Mouse (Mus musculus) fat pad, adult 2 months (tissue): ENCODE measurements around the gene Zfp960.
"Not testable (repeated sequence)": the region's sequence is repeated elsewhere in the genome, so short reads cannot be mapped to it uniquely, and the experiment has no call there.

Experiments
- DNase-seq: peaks from one replicate; pipeline ENCODE4 v3.0.0-alpha.2; 2011; ENCODE audit warnings: low read depth, low spot score; ENCODE audit errors: extremely low read depth

Zfp960 gene

GRCm38 (mm10) chr17:17063628-17064494 is at the start of gene Zfp960:
Gene Zfp960 (plus strand): TSS chr17:17064113.
- peak; percentile 89 for DNase-seq

- not testable (repeated sequence) for DNase-seq
Observed at GRCm38 (mm10) chr17:17018071-17018470, 45.8 kb upstream of the Zfp960 start.

GRCm38 (mm10) chr17:17059566-17059965 is 4.3 kb upstream of the Zfp960 start:
- DNase-seq, result not testable (repeated sequence)

- DNase-seq, result not testable (repeated sequence)
Observed at GRCm38 (mm10) chr17:17120830-17121502, 57.1 kb downstream of the Zfp960 start, which contains the start of gene Zfp97. Gene Zfp97 (plus strand): TSS chr17:17121415.
